Mouse (Mus musculus): ENCODE results near the gene 2610021A01Rik.

DNA sequence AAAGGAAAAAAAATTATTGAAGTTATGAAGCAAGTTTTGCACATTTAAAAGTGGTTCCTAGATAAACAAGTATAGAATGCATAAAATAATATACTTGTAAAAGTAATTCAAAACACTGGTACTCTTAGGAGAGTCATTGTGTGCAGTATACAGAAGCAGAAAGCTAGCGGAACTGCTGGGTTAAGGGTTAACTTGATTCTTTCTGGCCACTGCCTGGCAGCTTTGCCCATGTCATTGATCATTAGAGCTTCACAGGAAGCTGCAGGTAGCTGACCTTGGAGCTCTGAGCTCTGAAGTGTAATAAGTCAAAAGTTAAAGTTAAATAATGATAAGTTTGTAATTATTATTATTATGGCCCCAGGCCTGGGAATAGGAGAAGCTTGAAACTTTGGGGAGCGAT lies 21.1 kb upstream of the 2610021A01Rik start:
- no peak for TF ChIP-seq E2F4 (IDR thresholded peaks at IDR 0.05; ENCODE audit: insufficient read depth)
- no peak for TF ChIP-seq TCF12 (IDR thresholded peaks at IDR 0.05; ENCODE audit: insufficient read depth, poor library complexity, severe bottlenecking)
- TF ChIP-seq POLR2A (IDR thresholded peaks at IDR 0.05; ENCODE audit: insufficient read length, low read depth) = no peak
- no peak for TF ChIP-seq CEBPB (IDR thresholded peaks at IDR 0.05; ENCODE audit: insufficient read depth, poor library complexity, severe bottlenecking)
